Mouse (Mus musculus): Measurements from ENCODE around the gene Trim40. TPM values are rescaled to one million over a fixed set of nuclear protein-coding genes. Genes with fewer than 3 reads are reported as not detected.

Trim40 gene
- polyA plus RNA-seq, 1 experiment = not detected

DNA sequence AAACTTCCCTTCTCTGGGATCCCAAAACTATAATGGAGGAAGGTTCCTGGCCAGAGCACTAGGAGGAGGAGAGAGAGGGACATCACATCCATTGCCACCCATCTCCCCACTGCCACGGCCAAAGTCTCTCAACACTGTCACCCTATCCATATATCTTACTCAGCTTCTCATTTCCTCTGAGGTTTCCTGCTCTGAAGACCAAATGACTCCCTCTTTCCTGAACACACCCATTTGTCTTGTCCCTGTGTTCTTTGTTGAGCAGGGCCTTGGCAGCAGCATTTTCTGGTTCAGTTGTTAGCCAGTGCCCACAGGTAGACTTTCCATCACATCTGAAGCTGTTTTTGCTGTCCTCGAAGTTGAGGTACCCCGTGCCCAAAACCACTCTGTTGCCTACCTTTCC lies 31.7 kb downstream of the Trim40 start:
- no peak for TF ChIP-seq GATA1 (IDR thresholded peaks at IDR 0.05; ENCODE audit: low read length)

DNA sequence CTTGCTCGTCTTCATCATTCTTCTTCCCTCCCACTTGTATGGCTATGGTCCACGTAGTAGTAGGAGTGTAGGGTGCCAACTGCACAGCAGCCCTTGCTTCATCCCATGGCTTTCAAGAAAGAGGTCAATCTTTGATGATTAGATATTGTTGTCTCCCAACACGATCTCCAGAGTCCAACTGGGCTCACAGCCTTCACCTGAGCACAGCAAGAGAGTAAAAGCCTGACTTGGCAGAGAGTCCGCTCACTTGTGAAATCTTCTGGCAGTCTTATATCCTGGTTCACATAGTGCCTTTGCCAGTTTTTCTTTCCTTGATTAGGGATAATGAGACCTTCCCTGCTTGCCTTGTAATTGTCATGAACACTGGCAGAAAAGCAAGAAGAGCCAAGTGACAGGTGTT lies 33.7 kb downstream of the Trim40 start:
- TF ChIP-seq GATA1 (IDR thresholded peaks at IDR 0.05; ENCODE audit: low read length) = no peak

DNA sequence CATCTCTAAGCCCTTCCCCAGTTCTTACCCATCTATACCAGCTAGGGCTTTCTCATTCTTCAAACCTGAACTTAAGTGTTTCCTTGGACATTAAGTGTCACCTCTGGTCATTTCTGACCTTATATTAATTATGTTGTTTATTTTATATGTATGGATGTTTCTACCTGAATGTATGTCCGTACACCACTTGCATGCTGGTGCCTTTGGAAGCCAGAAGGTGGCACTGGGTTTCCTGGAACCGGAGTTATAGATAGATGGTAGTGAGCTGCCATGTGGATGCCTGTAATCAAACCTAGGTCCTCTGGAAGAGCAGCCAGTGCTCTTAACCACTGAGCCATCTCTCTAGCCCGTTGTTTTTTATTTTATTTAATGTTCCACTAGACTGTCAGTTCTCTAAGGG lies 34.4 kb downstream of the Trim40 start:
- TF ChIP-seq GATA1 (IDR thresholded peaks at IDR 0.05; ENCODE audit: low read length) = no peak

DNA sequence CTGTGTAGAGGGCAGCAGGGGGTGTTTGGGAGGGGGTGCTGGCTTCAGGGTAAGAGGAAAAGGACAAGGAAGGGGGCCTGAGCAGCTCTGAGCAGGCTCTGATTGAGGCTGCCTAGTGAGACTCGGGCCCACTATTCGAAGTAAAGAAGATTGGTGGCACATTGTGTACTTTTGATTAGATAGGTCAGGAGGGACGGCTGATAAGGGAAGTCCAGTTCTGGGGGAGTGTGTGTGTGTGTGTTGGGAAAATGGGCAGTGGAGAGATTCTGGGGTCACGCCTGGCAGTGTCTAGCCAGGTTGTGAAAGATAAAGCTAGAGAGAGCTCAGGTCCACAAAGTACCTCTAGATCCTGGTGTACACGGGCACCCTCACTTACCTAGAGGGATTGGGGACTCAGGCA lies 38.3 kb downstream of the Trim40 start:
- no peak for TF ChIP-seq GATA1 (IDR thresholded peaks at IDR 0.05; ENCODE audit: low read length)

DNA sequence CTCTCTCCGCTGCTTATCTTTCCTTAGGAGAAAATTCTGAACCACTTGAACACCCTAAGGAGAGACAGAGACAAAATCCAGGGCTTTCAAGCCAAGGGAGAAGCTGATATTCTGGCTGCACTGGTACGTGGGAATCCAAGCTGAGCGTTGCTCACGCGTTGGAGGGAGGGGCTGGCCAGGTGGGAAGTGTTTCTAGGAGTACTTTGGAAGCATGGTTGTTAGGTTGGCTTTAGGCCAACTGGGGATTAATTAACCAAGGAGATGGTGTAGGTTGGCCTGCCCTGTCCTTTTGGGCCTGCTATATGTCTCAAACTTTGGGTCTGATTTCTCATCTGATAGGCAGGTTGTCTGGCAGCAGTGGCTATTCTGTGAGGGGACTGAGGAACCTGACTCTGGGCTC lies 38.7 kb downstream of the Trim40 start:
- no peak for TF ChIP-seq GATA1 (IDR thresholded peaks at IDR 0.05; ENCODE audit: low read length)

DNA sequence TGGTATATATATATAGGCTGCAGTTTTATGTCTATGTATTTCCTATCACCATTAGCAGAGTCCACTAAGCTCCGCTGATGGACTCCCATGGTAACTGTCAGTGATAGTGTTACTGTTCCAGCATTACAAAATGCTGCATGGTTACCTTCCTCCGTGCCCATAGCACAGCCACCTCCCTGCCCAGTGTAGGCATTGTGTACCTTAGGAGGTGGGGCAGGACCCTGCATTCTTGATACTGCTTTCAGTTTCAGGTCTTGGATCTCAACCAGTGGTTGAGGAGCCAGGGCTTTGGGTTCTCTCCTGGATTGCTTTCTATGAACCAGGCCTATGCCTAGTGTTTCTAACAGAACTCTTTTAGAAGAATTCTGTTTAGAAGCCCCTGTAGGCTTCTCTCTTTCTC lies 39.9 kb downstream of the Trim40 start:
- TF ChIP-seq GATA1 (IDR thresholded peaks at IDR 0.05; ENCODE audit: low read length) = no peak

DNA sequence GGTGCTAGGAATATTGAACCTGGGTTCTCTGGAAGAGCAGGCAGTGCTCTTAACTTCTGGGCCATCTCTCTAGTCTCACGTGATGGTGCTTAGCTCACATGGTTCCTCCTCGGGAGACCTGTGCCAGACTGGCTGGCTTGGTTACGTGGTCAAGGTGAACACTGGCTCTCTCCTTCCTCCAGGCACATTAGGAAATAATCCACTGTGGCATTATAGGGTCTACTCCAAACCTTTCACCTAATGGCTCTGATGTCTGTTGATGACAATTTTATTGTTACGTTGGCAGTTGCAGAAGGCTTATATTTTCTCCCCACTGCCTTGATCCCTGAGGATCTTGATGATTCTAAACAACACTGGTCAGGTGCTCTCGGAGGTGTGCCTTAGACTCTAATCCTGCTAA lies 41.0 kb downstream of the Trim40 start:
- no peak for TF ChIP-seq GATA1 (IDR thresholded peaks at IDR 0.05; ENCODE audit: low read length)

DNA sequence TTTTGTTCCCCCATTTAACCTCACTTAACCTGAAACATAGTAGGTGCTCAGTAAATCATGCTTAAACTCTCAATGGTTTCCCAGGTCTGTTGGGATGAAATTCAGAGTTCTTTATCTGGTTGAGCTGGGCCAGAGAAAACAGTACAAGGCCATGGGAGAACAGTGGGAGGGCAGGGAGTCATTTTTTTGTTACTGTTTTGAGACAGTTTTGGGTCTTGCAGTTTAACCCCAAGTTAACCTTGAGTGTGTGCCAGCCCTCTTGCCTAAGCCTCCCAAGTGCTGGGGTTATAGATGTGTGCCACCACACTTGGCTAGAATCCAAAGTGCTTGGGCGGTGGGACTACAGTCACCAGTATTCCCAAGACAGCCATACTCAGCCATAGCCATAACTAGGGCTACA lies 45.2 kb downstream of the Trim40 start:
- no peak for TF ChIP-seq GATA1 (IDR thresholded peaks at IDR 0.05; ENCODE audit: low read length)

DNA sequence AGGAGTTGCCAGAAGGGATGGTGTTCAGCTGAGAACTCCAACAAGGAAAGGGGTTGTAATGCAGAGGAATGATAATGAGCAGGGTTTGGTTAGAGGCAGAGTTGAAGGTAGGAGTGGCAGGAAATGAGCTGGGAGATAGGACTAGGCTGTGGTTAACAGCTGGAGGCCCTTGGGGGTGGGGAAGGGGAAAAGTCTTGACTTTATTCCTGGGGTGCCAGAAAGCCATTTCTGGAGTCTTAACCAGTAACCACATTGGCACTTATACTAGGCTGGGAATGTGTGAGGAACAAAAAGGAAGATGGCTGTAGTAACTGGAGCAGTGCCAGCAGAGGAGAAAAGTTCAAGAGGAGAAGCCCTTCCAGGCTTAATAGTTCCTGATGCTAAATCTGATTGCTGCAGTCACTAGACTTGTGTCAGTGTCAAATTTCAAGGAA lies 45.6 kb downstream of the Trim40 start:
- TF ChIP-seq GATA1 (IDR thresholded peaks at IDR 0.05; ENCODE audit: low read length) = no peak

DNA sequence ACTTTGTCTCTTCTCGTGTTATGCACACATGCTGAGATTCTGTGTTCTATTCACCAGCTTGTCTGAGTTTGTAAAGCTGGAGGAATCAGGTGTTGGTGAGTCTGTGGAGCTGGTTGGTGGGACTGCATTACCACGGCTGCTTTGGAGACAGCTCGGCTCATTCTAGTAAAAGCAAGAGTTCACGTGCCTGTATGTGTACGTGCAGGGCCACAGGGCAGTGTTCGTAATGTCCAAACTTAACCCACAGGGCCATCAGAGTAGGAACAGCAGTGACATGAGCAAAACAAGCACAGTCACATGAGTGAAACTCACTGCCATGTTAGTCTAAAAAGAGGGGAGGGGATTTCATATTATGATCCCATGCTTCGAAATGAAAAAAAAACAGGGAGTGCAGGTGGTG lies 46.2 kb downstream of the Trim40 start:
- no peak for TF ChIP-seq GATA1 (IDR thresholded peaks at IDR 0.05; ENCODE audit: low read length)

DNA sequence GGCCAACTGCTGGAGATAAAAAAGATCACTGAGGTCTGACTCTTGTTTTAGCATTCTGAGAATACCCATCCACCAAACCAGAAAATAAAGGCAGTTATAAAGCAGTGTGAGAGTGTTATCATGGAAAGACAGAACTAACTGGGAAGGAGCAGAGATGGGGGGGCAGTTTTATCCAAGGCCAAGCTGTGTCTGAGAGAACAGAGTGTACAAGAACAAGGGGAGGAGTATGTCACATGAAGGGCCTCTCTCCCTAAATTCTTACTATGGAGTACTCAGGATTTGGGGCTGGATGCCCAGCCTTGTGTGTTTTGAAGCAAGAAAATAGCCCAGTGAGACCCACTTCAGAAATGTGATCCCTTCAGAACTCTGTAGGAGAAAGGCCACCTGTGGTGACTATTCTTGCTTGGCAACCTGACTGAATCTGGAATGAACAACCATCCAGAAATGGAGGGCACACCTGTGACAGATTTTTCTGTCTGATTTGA lies 48.9 kb downstream of the Trim40 start:
- no peak for TF ChIP-seq GATA1 (IDR thresholded peaks at IDR 0.05; ENCODE audit: low read length)

DNA sequence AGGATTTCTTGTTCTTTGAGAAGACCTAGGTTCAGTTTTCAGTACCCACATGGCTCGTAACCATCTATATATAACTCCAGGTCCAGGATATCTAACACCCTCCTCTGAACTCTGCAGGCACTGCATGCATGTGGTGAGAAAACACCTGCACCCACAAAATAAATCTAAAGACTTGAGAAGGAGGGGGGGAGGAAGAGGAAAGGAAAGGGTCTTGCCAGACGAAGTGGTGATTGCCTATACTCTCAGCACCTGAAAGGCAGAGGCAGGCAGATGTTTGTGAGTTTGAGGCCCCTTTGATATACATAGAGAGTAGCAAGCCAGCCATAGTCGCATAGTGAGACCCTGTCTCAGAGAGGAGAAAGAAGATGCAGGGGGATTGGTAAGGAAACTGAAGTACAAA lies 50.0 kb downstream of the Trim40 start:
- TF ChIP-seq GATA1 (IDR thresholded peaks at IDR 0.05; ENCODE audit: low read length) = no peak

DNA sequence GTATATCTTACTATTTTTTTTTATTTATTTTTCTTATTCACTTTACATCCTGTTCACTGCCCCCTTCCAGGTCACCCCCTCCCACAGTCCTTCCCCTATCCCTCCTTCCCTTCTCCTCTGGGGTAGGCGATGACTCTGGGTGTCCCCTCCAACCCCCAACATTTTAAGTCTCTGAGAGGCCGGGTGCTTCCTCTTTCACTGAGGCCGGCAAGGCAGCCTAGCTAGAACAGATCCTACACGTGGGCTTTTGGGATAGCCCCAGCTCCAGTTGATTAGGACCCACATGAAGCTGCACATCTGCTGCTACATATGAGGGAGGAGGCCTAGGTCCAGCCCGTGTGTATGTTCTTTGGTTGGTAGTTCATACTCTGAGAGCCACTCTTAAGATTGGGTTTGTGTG lies 50.9 kb downstream of the Trim40 start:
- TF ChIP-seq GATA1 (IDR thresholded peaks at IDR 0.05; ENCODE audit: low read length) = no peak

DNA sequence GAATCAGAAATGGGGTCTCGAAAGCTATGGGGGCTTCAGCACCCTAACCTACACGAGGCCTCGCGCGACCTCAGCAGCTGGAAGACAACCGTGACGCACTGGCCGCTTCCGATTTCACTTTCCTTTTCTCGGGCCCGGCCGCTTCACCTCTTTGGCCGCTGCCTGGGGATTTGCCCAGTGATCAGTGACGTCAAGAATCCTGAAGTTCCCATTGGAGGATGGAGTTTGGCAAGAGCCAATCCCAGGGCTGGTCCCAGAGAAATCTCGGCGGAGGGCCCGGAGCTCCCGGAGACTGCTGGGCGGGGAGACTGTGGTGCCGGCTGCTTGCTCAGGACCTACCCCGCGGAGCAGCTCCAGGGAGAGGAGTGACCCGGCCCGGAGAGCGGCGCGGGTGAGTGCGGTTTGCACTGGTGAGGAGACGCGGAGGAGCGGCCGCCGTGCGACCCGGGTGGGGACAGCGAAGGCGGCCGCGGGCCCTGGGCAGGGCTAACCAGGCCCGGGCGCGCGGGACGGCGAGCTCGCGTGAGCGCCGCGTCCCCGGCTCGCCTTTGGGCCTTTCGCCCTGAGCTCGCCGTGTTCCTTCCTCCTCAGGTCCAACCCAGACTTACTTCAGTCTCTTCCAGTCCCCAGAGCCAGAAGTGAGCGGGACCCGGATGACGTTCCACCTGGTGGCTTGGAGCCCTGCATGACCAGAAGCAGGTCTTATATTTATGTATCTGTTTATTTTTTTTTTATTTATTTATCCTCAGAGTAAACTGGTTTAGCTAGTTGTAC lies 52.9 kb downstream of the Trim40 start, which contains the start of gene Trim26:
Gene Trim26, plus strand, starts transcription at position 261 of the 774 bp plus-strand sequence.
- no peak for TF ChIP-seq GATA1 (IDR thresholded peaks at IDR 0.05; ENCODE audit: low read length)

DNA sequence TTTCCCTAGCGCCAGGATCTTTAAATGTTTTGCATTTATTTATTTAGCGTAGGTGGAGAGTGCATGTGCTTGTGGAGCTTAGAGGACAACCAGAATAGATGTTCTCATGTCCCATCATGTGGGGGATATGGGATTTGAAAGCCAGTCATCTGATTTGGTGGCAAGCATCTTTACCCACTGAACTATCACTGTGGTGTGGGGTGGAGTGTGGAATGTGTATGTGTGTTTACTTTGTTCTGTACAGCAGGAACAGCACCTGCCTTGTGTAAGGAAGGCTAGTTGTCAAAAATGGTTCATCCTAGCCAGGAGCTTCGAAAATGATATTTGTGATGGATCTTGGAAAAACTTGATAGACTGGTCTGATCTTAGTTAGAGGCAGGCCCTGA lies 53.5 kb downstream of the Trim40 start:
- no peak for TF ChIP-seq GATA1 (IDR thresholded peaks at IDR 0.05; ENCODE audit: low read length)

DNA sequence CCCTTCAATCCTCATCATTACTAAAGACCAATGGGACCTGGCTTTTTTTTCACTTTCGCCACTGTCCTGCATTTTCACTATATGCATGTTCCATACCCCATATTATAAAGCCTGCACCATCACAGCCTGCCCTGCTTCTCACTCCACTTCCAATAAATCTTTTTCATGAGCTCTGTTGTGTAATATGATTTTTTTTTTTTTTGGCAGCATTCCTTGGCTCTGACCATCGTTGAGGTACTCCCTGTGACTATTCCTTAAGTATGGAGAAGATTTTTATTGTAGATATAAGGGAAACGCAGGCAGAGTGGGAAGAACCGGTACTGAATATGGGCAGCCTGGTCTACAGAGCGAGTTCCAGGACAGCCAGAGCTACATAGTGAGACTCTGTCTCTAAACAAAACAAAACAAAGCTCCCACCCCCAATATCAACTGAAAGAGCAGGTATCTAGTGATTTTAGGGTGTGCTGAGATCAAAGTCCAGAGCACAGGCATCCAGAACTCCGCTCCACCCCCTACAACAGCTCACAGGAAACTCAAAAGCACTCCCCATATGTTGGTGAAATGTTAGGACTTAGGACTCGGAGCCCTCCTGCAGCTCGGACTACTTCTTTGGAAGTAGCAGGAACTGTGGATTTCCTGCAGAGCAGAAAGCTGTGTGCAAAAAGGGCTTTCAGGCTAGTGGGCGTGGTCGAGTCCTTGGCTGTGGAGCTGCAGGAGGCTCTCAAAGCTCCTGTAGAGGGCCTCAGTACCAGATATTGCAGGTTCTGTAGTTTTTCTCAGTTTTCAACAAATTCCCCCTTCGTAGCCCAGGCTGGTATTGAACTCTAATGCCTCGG lies 54.1 kb downstream of the Trim40 start:
- TF ChIP-seq GATA1 (IDR thresholded peaks at IDR 0.05; ENCODE audit: low read length) = no peak

DNA sequence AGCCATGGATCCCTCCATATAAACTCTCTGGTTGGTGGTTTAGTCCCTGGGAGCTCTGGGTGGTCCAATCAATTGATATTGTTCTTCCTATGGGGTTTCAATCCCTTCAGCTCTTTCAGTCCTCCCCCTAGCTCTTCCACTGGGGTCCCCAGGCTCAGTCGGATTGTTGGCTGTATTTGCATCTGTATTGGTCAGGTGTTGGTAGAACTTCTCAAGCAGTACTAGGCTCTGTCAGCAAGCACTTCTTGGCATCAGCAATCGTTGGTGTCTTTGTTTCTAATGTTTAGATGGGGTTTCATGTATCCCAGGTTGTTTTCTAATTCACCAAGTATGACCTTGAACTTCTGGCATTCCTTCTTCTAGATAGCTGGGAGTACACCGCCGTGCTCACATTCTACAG lies 57.2 kb downstream of the Trim40 start:
- no peak for TF ChIP-seq GATA1 (IDR thresholded peaks at IDR 0.05; ENCODE audit: low read length)

Other genes with a start within 250 kb of the Trim40 start
- gene H2-M9, start 247.5 kb downstream of the Trim40 start, polyA plus RNA-seq (2012) = not detected in 2 replicates
- gene H2-M1, start 217.9 kb downstream of the Trim40 start, polyA plus RNA-seq (2012) = not detected in 2 replicates
- gene H2-M10.5, start 117.2 kb downstream of the Trim40 start, polyA plus RNA-seq (2012) = not detected in 2 replicates
- not detected in 2 replicates for gene H2-M10.6, start 78.0 kb downstream of the Trim40 start, polyA plus RNA-seq (2012)
- gene Trim26, start 53.0 kb downstream of the Trim40 start, polyA plus RNA-seq (2012) = 7.1 and 7.9 TPM in 2 replicates
- not detected in 2 replicates for gene Trim15, start 22.9 kb downstream of the Trim40 start, polyA plus RNA-seq (2012)
- 4.3 and 11.7 TPM in 2 replicates for gene Trim10, start 20.5 kb downstream of the Trim40 start, polyA plus RNA-seq (2012)
- gene Trim31, start 8.0 kb upstream of the Trim40 start, polyA plus RNA-seq (2012) = not detected in 2 replicates
- not detected in 2 replicates for gene Rnf39, start 52.8 kb upstream of the Trim40 start, polyA plus RNA-seq (2012)
- gene Ppp1r11, start 61.6 kb upstream of the Trim40 start, polyA plus RNA-seq (2012) = 252 and 445 TPM in 2 replicates
- gene Znrd1, start 68.4 kb upstream of the Trim40 start, polyA plus RNA-seq (2012) = 3.8 and 5.8 TPM in 2 replicates
- 0.26 and 0.56 TPM in 2 replicates for gene Znrd1as, start 68.5 kb upstream of the Trim40 start, polyA plus RNA-seq (2012)
- gene 2410137M14Rik, start 91.1 kb upstream of the Trim40 start, polyA plus RNA-seq (2012) = not detected in 2 replicates
- not detected in 2 replicates for gene H2-M5, start 99.4 kb upstream of the Trim40 start, polyA plus RNA-seq (2012)
- not detected in 2 replicates for gene Zfp57, start 111.0 kb upstream of the Trim40 start, polyA plus RNA-seq (2012)
- not detected in 2 replicates for gene Mog, start 133.3 kb upstream of the Trim40 start, polyA plus RNA-seq (2012)
- gene Gabbr1, start 155.8 kb upstream of the Trim40 start, polyA plus RNA-seq (2012) = 20.1 and 23.9 TPM in 2 replicates
- gene Olfr90, start 198.4 kb upstream of the Trim40 start, polyA plus RNA-seq (2012) = not detected in 2 replicates
- not detected in 2 replicates for gene Olfr91, start 208.2 kb upstream of the Trim40 start, polyA plus RNA-seq (2012)
- not detected in 2 replicates for gene Olfr92, start 230.0 kb upstream of the Trim40 start, polyA plus RNA-seq (2012)

Data from G1E-ER4 (cell line).